Mouse (Mus musculus) stomach, postnatal 0 days (tissue): ENCODE results near the gene Dip2b. TPM values are rescaled to one million over a fixed set of nuclear protein-coding genes. Genes with fewer than 3 reads are reported as not detected.

Experiments
- ATAC-seq: fragments of 200-750 bp; cut with Nextera tagmentation; 2 replicates; pipeline ENCODE4 v1.8.0; 2017; ENCODE audit not compliant: low FRiP score, low TSS enrichment
- DNase-seq: peaks from one replicate; pipeline ENCODE4 v3.0.0-alpha.2; 2016; ENCODE audit warnings: low spot score
- H3K27ac ChIP-seq: fragments of 300-500 bp; sonication (generic); replicated peaks from 2 replicates; pipeline ENCODE4 v1.5.1; 2014; ENCODE audit warnings: mild to moderate bottlenecking, control low read depth
- H3K27me3 ChIP-seq: fragments of 300-500 bp; sonication (generic); 2 replicates; pipeline ENCODE4 v1.6.1; 2014; ENCODE audit warnings: low read length; ENCODE audit not compliant: control insufficient read depth, insufficient read depth
- H3K36me3 ChIP-seq: fragments of 300-500 bp; sonication (generic); 2 replicates; pipeline ENCODE4 v1.6.1; 2014; ENCODE audit warnings: low read length, mixed read lengths; ENCODE audit not compliant: control insufficient read depth, insufficient read depth
- H3K4me1 ChIP-seq: fragments of 300-500 bp; sonication (generic); replicated peaks from 2 replicates; pipeline ENCODE4 v1.6.1; 2014; ENCODE audit warnings: antibody characterized with exemption; ENCODE audit not compliant: control insufficient read depth, insufficient read depth
- H3K4me2 ChIP-seq: fragments of 300-500 bp; sonication (generic); replicated peaks from 2 replicates; pipeline ENCODE4 v1.6.1; 2014; ENCODE audit warnings: low read depth, mild to moderate bottlenecking, control low read depth, moderate library complexity
- H3K4me3 ChIP-seq: fragments of 300-500 bp; sonication (generic); 2 replicates; pipeline ENCODE4 v1.5.1; 2014; ENCODE audit warnings: low read depth, low read length, control low read depth
- H3K9ac ChIP-seq: fragments of 300-500 bp; sonication (generic); 2 replicates; pipeline ENCODE4 v1.6.1; 2014; ENCODE audit warnings: mild to moderate bottlenecking, low read length, control low read depth, mixed read lengths
- H3K9me3 ChIP-seq: fragments of 300-500 bp; sonication (generic); 2 replicates; pipeline ENCODE4 v1.6.1; 2016; ENCODE audit warnings: low read length; ENCODE audit not compliant: control insufficient read depth
- CTCF ChIP-seq: IDR thresholded peaks from 2 replicates; pipeline ENCODE4 v1.5.1; 2016; ENCODE audit warnings: antibody characterized with exemption, low read depth, mild to moderate bottlenecking, moderate library complexity
- EP300 ChIP-seq: optimal IDR thresholded peaks from 2 replicates; pipeline ENCODE3; 2016; ENCODE audit warnings: antibody characterized with exemption
- WGBS: fragments of 180-500 bp; shearing (Covaris S2); extraction: QIAGEN DNeasy Blood & Tissue Kit; methylation state at CpG from one replicate; pipeline ENCODE4 v1.1.7; 2014; 5-methylcytosine and 5-hydroxymethylcytosine counted together
- polyA plus RNA-seq: library from polyadenylated mRNA; unstranded; fragments of >200 nt; fragmentation: Nextera tagmentation; extraction: Ambion mirVana; gene quantifications from 2 replicates; pipeline ENCODE4 v1.2.1, GENCODE M21; 2015

The Dip2b gene
- polyA plus RNA-seq, 1 experiment from 2014 or later = 5.2 TPM

DNA sequence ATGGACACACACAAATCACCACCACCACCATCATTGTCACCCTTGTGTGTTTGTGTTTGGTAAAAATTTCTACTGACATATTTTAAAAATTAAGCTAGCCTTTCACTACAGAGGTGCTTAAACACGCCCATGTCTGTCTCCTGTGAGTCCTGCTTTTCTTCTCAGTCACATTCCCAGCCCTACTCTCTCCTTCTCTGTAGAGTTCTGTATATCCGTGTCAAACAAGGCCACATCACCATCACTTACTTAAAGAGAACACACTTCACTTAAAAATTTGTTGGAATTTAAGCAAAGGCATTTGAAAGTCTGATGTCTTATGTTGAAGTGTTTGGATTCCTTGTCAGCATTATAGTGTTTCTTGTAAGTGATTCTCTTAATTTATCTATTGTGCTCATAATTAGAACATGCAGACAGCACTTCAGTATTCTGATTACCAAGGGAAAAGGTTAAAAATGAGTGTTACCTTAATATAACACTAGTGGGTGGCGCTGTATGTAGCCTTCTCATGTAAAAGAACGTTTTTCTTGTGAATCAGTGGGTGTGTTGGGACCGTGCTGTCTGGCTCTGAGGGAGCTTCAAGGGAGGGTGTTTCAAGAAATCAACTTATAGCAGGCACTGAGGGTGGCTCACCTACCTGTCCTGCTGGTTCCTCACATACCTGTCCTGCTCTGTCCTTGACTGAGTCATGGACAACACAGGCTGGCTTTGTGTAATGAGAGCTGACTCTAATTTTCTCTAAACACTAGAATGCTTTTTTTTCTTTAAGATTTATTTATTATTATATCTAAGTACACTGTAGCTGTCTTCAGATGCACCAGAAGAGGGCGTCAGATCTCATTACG is 58.3 kb downstream of the Dip2b start:
- H3K4me3 ChIP-seq = no peak overlapping the region
- 0 out of 2 replicates have a peak overlapping the region, but pooled peaks have one; percentile 30 for H3K27ac ChIP-seq
- WGBS = 65% methylated on average over 7 of the region's 7 CpGs
- no peaks in the 10 kb centered on the region for H3K27me3 ChIP-seq
- no peak for DNase-seq
- no peak overlapping the region for H3K9ac ChIP-seq
- H3K4me2 ChIP-seq = no peak overlapping the region
- no peaks in the 10 kb centered on the region for H3K9me3 ChIP-seq
- ATAC-seq = peak; percentile 58; the same call in 1 of the 2 replicates
- no peaks in the 10 kb centered on the region for H3K36me3 ChIP-seq
- TF ChIP-seq EP300 (no peak), CTCF (no peak)
- H3K4me1 ChIP-seq = 0 out of 2 replicates have a peak, but pooled peaks cover 2% of the 10 kb centered on the region

DNA sequence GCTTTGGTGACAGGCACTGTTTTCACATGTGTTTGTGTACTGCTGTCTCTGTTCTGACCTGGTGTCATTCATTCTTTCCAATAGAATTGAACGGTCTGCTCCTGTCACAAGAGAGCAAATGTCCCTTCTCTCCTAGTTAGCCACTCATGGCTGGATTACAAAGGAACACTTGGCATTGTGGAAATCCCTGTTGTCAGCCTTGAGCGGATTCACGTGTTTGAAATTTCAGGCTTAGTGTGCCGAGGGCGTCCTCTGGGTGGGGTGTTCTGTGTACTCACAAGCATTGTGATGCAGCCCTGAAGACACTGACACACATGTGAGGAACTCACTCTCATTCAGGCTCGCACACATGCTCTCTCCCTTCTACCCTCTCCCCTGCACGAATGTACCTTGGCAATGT is 61.9 kb downstream of the Dip2b start:
- Histone ChIP-seq H3K4me3 (no peak overlapping the region), H3K27ac (no peak overlapping the region), H3K36me3 (no peaks in the 10 kb centered on the region), H3K4me1 (0 out of 2 replicates have a peak, but pooled peaks cover 3% of the 10 kb centered on the region), H3K4me2 (no peak overlapping the region), H3K9ac (no peak overlapping the region), H3K9me3 (no peaks in the 10 kb centered on the region), H3K27me3 (no peaks in the 10 kb centered on the region)
- DNase-seq (no peak), ATAC-seq (no peak)
- TF ChIP-seq CTCF (no peak), EP300 (no peak)
- WGBS = 69% methylated on average over 7 of the region's 7 CpGs

DNA sequence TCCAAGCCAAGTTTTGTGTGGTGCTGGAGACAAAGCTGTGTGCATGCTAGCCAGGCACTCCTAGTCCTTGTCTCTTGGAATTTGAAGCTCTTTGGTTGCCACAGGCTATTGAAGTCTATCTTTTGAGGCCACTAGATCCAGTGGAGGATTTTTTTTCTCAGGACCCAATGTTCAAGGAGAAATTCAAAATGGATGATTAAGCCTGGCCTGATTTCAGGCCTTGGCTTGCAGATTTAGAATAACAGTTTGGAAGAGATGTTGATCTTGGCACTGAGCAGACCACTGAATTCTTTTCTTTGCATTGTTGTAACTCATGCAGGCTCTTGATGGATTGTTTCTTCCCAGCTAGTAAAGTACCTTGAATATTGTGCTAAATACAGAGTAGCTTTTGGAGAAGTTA is 62.7 kb downstream of the Dip2b start:
- H3K36me3 ChIP-seq = no peaks in the 10 kb centered on the region
- TF ChIP-seq CTCF = no peak
- TF ChIP-seq EP300 = no peak
- no peak overlapping the region for H3K9ac ChIP-seq
- no peaks in the 10 kb centered on the region for H3K27me3 ChIP-seq
- H3K9me3 ChIP-seq = no peaks in the 10 kb centered on the region
- H3K4me2 ChIP-seq = no peak overlapping the region
- H3K27ac ChIP-seq = no peak overlapping the region
- H3K4me1 ChIP-seq = 0 out of 2 replicates have a peak, but pooled peaks cover 3% of the 10 kb centered on the region
- H3K4me3 ChIP-seq = no peak overlapping the region
- DNase-seq = no peak
- ATAC-seq = no peak

DNA sequence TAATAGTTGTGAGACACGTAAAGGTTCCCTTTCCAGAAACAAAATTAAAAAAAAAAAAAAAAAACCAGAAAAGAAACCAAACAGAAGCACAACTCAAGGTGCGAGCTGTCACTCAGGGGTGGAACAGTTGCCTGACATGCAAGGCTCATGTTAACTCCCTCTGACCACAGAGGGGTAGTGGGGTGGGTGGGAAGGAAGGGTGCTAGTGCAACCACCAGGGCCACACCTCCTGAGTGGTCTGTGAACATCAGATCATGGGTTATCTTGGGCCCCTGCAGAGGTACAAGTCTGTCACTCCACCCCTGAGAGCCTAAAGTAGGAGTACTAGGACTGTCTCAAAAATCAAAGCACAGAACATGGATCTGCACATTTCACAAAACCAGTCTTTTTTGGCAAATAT is 65.7 kb downstream of the Dip2b start:
- Histone ChIP-seq H3K9me3 (no peaks in the 10 kb centered on the region), H3K4me2 (no peak overlapping the region), H3K27ac (no peak overlapping the region), H3K4me3 (no peak overlapping the region), H3K9ac (no peak overlapping the region), H3K4me1 (0 out of 2 replicates have a peak, but pooled peaks cover 3% of the 10 kb centered on the region), H3K27me3 (no peaks in the 10 kb centered on the region), H3K36me3 (no peaks in the 10 kb centered on the region)
- 89% methylated on average over 2 of the region's 2 CpGs for WGBS
- DNase-seq = no peak
- no peak for ATAC-seq
- TF ChIP-seq EP300 = no peak
- TF ChIP-seq CTCF = no peak

DNA sequence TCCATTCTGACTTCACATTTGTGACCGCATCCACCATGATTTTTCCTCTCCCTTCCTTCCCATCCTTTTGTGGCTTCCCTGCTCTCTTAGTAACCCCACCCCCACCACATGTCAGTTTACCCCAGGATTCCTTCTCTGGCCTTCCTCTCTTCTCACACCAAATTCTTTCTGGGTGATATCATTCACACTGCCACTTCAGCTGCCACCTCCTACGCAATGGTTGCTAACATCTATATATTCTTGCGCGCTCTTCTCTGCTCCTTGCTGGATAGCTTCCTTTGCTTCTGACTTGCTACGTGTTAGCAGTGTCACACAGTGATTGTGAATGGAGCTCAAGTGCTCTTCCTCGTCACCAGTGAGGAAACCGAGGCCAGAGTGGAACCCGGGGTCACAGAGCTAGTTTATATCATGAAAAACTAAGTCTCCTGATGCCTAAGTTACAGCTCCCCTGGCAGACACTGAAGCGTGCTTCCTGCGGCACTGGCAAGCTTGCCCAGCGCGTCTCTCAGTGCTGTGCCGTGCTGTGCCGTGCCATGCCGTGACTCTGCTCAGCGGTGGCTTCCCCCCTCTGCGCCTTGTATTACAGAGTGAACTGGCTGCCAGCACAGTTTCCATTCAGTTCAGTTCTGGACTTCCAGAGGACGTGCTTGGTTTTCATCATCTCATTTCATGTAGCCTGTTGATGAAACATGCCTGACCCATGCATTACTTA is 69.8 kb downstream of the Dip2b start:
- Histone ChIP-seq H3K27ac (no peak overlapping the region), H3K4me2 (no peak overlapping the region), H3K9me3 (no peaks in the 10 kb centered on the region), H3K27me3 (no peaks in the 10 kb centered on the region), H3K9ac (no peak overlapping the region), H3K4me1 (peaks cover 6% of the 10 kb centered on the region), H3K36me3 (no peaks in the 10 kb centered on the region), H3K4me3 (no peak overlapping the region)
- DNase-seq (no peak), ATAC-seq (no peak)
- 83% methylated on average over 18 of the region's 18 CpGs for WGBS
- no peak for TF ChIP-seq CTCF
- TF ChIP-seq EP300 = no peak

DNA sequence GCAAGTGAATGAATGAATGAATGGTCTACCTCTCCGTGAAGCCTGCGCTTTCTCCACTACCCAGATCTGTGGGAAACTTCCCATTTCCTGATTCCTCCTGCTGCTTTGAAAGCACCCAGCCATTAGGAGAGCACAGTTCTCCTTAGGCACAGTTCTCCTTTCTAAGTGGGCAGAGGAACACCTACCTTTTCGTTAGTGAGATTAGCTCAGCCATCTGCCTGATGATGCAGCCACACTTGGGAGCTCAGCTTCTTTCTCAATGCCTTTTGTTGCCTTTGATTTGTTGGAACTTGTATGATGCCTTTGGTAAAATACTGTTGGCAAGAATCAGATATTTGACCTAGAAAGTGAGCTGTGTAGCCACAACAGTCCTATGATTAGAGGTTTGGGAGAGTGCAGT is 71.5 kb downstream of the Dip2b start:
- Histone ChIP-seq H3K27me3 (no peaks in the 10 kb centered on the region), H3K4me3 (no peak overlapping the region), H3K4me2 (no peak overlapping the region), H3K9ac (no peak overlapping the region), H3K36me3 (no peaks in the 10 kb centered on the region), H3K27ac (peak overlapping the region; percentile 5; the same call in 1 of the 2 replicates), H3K9me3 (no peaks in the 10 kb centered on the region), H3K4me1 (peaks cover 8% of the 10 kb centered on the region)
- WGBS = 62% methylated on average over 3 of the region's 3 CpGs
- DNase-seq (no peak), ATAC-seq (no peak)
- TF ChIP-seq CTCF (no peak), EP300 (no peak)
